Mouse (Mus musculus) monocyte, adult 59 days (primary cell): ENCODE results near the gene Ccdc134. TPM values are rescaled to one million over a fixed set of nuclear protein-coding genes. Genes with fewer than 3 reads are reported as not detected.

Experiments
- total RNA-seq, 2 experiments: library from RNA; stranded (reverse); gene quantifications; one replicate each; pipeline ENCODE4 v1.2.4; 2023

The Ccdc134 gene
- total RNA-seq, result 10 to 100 TPM; 29.5 to 50.0 TPM

DNA sequence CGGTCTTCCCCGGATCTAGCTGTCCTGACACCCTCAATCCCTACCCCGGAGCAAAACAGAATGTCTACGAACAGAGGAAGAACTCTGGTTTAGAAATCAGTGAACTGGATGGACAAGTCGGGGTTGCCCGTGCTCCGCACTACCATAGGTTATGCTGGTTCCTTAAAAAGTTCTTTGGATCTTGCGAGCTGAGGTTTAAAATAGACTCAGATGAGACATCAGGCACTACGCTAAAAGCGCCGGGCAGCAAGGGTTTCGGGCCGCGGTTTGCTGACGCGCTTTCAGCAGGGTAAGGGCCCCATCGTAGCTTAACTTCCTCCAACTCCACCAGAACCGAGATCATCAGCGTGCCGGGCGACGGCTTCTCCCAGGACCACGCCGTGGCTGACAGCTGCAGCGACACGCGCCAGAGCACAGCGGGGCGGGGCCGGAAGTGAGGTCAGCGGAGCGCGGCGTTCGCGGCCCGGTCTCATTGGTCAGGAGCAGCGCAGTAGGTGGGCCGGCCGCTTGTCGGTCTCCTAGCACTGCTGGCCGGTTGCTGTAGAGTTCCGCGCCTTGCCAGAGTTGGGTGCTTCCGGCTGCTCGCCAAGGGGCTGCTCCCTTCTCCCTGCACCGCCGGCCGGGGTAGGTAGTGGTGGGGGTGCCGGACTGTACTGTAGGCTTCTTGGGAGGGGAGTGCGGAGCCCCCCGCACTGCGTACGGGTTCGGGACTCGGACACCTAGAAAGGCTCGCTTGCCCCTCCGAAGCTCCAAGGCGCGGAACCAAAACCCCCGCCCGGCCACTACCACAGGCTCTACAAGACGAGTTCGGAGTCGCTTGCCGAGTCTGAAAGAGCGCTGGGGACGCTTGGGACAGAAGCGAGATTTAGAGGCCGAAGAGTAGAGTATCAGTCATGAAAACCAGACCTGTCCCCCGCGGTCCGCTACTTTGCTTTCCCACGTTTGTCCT lies at the start of gene Ccdc134:
Gene Ccdc134 (plus strand): TSS at position 497 of the 949 bp plus-strand sequence.

DNA sequence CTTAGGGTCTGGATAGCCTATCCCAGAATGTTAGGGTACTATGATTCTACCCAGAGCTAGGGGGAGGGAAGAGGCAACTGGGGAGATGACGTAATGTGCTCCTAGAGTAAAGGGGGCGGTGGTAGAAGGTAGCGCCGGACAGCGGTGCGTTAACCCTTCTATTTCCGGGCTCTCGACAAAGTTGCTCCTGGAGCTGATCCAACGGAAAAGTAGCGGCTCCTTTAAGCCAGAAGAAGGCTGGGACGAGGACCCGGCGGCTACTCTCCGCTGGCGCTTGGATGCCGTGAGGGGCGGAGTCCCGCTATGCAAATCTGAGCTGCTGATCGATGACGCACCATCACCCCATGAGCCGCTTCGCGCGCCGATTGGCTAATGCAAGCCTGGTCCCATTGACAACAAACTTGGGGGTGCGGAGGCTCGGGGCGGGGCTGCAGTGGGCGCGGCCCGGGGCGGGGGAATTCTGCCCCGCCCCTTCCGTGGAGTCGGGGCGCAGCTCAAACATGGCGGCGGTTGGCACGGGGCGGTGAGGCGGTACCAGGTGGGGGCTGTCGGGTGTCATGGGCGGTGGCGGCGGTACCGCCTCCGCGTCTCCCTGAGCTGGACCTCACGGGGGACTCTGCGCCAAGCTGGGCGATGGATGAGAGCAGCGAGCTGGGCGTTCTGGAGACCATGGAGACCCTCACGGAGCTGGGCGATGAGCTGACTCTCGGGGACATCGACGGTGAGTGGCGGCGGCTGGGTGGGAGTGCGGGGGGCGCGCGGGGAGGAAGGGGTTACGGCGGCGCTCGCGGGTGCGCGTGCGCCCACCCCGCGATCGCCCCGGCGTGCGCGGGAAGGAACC lies 19.3 kb downstream of the Ccdc134 start, which contains the start of gene Srebf2:
Gene Srebf2 (plus strand): TSS at position 412 of the 841 bp plus-strand sequence.

Other genes starting within 250 kb of the Ccdc134 start
- gene Polr3h, start 201.7 kb upstream of the Ccdc134 start, total RNA-seq, result 1 to 10 TPM; 5.0 to 8.0 TPM
- gene Csdc2, start 191.2 kb upstream of the Ccdc134 start, total RNA-seq, result not detected
- gene Pmm1, start 167.0 kb upstream of the Ccdc134 start, total RNA-seq, result 10 to 100 TPM; 37.6 to 45.7 TPM
- not detected for gene 1700029P11Rik, start 147.4 kb upstream of the Ccdc134 start, total RNA-seq
- gene Xrcc6, start 140.1 kb upstream of the Ccdc134 start, total RNA-seq, result 10 to 100 TPM; 15.2 to 17.3 TPM
- gene Desi1, start 94.1 kb upstream of the Ccdc134 start, total RNA-seq, result 10 to 100 TPM; 21.4 to 23.3 TPM
- 10 to 100 TPM; 57.6 to 72.4 TPM for gene Snu13, start 80.3 kb upstream of the Ccdc134 start, total RNA-seq
- not detected for gene 4930407I10Rik, start 68.8 kb upstream of the Ccdc134 start, total RNA-seq
- not detected for gene Mei1, start 57.9 kb upstream of the Ccdc134 start, total RNA-seq
- 100 to 1,000 TPM; 136 to 148 TPM for gene Srebf2, start 19.3 kb downstream of the Ccdc134 start, total RNA-seq
- not detected for gene Shisa8, start 84.9 kb downstream of the Ccdc134 start, total RNA-seq
- 1 to 10 TPM; 1.2 to 1.8 TPM for gene Tnfrsf13c, start 96.4 kb downstream of the Ccdc134 start, total RNA-seq
- gene Cenpm, start 116.8 kb downstream of the Ccdc134 start, total RNA-seq, result 1 to 10 TPM in 1 of 2 experiments, not detected in 1; 2.2 TPM
- gene 1500009C09Rik, start 124.5 kb downstream of the Ccdc134 start, total RNA-seq, result not detected
- under 1 TPM in 1 of 2 experiments, not detected in 1; 0.43 TPM for gene Sept3, start 147.0 kb downstream of the Ccdc134 start, total RNA-seq
- gene Wbp2nl, start 171.0 kb downstream of the Ccdc134 start, total RNA-seq, result not detected
- gene Naga, start 211.0 kb downstream of the Ccdc134 start, total RNA-seq, result 100 to 1,000 TPM; 243 to 249 TPM
- gene Pheta2, start 211.0 kb downstream of the Ccdc134 start, total RNA-seq, result 1 to 10 TPM; 2.3 to 3.2 TPM
- 100 to 1,000 TPM; 114 TPM for gene Smdt1, start 211.0 kb downstream of the Ccdc134 start, total RNA-seq
- gene Ndufa6, start 226.4 kb downstream of the Ccdc134 start, total RNA-seq, result 100 to 1,000 TPM; 142 to 143 TPM